Mouse (Mus musculus) left cerebral cortex, postnatal 14 days (tissue): ENCODE results near the gene Clpb. TPM values are rescaled to one million over a fixed set of nuclear protein-coding genes. Genes with fewer than 3 reads are reported as not detected.
A peak's percentile ranks its signal among the peaks of the same experiment; 100 is the strongest.

Experiments
- DNase-seq, 2 experiments: peaks; one replicate each; pipeline ENCODE4 v3.0.0; 2021 to 2022; ENCODE audit warnings: low spot score in 2 of 2, mixed read lengths in 1 of 2
- intact Hi-C: fragments of 180-260 bp; cut with DNase I; formaldehyde crosslinking; loops from one replicate; pipeline ENCODE4 v1.15.1; 2025
- total RNA-seq, 2 experiments: library from RNA; stranded (reverse); gene quantifications; 2 replicates each; pipeline ENCODE4 v1.2.3; 2021

Gene Clpb
- total RNA-seq, 2 experiments from 2014 or later, result 47.6 to 50.4 TPM

DNA sequence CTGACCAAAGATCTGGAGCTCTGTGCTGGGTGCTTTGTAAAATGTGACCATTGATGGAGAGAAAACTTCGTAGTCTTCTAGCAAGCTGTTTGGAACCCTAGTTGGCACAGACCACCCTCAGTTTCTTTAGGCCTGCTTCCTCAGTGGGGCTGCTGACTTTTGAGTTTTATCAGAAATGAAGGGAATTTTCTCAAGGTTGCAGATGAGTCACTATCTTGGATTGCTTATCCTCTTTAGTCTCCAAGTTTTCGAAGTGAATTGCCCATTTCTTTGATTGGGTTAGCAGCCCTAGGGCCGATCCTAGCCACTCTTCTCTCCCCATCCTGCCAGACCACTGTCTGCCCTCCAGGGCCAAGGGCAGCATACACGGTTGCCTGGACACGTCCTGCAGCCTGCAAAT is 39.3 kb downstream of the Clpb start:
- intact Hi-C loops, result no loop called here
- no peak for DNase-seq

DNA sequence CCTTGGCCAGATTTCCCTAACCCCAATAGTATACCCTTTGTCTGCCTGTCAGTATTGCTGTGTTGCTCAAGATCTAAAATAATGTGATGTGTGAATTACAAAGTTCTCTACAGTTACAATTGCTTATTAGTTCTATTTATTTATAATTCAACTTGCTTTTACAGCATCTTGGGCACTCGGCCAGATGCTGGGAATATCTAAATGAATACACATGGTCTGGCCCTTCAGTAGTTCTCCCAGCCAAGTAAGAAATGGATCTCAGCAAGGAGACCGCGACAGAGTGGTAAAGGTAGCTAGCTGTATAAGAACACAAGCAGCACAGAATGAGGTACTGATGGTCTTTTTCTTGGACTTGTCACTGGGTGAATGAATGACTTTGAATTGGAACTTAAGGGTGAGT is 46.2 kb downstream of the Clpb start:
- no peak for DNase-seq
- intact Hi-C loops, result no loop called here

DNA sequence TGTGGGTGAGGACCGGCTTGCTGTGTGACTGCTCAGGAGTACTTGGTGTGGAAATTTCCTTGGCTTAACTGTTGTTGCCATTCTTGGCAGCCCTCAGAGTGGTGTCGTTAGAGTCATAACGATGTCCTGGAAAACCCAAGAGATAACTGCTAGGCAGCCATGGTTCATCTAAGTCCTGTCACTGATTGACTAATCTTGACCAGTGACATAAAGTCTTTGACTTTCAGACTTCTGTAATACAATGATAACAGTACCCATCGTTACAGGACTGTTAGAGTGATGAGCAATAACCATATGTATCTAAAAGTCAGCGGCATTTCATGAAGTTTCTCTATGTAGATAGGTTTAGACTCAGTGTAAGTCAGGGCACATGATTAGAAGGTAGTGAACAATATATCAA is 46.8 kb downstream of the Clpb start:
- intact Hi-C loops, result no loop called here
- no peak for DNase-seq

DNA sequence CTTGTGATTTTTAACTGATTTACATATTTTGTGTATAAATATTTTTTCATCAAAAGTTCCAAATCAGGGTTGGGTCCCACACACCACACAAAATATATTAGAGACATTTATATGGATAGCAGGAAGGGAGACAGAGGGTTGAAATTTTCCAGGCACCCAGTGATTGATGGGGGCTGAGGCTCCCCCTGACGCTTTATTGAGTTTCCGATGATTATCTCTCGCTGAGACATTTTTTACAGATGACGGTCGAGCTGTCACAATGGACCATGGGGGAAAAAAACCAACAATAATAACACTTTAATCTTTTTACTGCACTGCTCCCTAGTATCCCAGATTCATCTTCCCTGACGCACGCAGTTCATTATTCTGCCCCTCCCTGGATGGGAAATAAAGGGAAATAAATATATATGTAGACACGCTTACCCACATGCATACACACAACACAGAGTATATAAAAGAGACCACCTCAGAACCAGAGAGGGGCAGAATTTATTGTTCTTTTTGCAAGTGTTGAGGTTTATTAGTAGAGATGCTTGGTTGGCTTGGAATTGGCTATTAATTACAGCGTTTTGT is 50.5 kb downstream of the Clpb start:
- intact Hi-C loops, result no loop called here

GRCm38 (mm10) chr7:101715041-101715551 is 51.7 kb downstream of the Clpb start:
- peak in 1 of 2 experiments; percentile 25 for DNase-seq
- intact Hi-C loops, result no loop called here

More for the DNA sequence above, 50.5 kb downstream of the Clpb start:
- no peak for DNase-seq

DNA sequence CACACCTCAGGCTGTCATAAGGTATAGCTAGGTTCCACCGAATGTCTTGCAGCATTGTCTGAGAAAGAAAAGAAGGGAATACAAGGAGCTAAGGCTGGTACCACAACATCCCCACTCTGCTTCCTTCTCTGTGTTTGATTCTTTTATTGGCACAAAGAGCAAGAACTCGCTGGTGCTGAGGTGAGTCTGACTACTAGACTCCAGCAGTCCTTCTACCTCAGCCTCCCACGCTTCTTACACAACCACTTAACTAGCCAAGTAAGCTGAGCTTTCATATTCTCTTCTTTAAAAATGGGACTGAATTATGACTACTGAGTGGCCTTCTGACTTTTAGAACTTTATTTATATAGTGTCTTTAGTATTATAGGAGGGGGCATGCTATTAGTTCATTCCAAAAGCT is 56.9 kb downstream of the Clpb start:
- intact Hi-C loops, result no loop called here
- DNase-seq, result no peak

DNA sequence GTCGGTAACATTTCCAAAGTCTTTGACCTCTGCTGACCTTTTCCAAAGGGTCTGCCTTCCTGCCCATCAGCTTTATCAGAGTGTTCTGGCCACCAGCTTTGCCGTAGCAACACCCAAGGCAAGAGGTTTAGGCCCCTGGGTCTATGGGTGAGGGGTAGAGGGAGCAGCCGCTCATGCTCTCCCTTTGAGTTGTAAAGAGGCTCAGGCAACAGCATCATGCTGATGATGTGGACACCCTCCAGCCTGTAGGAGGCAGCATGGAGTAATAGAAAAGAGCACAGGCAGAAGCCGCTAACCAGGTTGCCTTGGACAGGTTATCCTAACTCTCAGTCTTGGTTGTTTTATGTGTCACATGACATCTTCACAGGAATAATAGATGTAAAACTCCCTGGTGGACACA is 61.6 kb downstream of the Clpb start:
- intact Hi-C loops, result no loop called here
- DNase-seq, result peak; percentile 36 to 38

- intact Hi-C loops, result no loop called here
- DNase-seq, result no peak
Observed at GRCm38 (mm10) chr7:101726980-101727379, 63.5 kb downstream of the Clpb start.

DNA sequence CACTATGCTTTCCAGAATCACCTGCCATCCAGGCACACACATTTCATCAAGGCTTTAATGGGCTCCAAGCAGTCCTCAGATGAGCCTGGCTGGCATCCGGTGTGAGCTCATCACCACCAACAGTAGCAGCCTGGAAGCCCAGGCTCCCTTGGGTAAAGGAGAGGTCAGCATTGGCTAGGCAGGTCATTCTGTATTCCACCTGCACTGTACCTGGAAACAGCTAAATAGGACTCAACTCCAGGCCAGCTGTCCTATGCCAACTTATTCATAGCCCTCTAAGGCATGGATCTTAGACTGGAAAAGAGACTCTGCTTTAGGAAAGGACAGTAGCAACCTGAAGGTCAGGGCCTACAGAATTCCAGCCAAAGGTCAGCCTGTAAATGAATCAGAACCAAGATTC is 68.7 kb downstream of the Clpb start:
- intact Hi-C loops, result no loop called here
- no peak for DNase-seq

GRCm38 (mm10) chr7:101733042-101733441 is 69.6 kb downstream of the Clpb start:
- no peak for DNase-seq
- intact Hi-C loops, result no loop called here

DNA sequence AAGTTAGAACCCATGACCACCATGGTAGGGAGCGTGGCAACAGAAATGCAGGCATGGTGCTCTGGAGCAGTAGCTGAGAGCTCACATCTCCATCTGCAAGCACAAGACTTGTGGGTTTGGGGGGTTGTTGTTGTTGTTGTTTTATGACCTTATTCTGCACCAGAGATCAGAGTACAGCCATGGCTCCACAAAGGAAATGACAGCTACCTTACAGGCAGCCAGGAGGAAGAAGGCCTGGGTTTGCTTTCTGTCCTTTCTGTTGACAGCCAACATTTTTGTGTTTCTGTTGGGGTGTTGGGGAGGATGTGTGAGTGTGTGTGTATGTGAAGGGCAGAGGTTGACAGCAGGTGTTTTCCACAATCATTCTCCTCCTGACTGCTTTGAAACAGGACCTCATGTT is 71.9 kb downstream of the Clpb start:
- intact Hi-C loops, result no loop called here
- no peak for DNase-seq

GRCm38 (mm10) chr7:101737735-101738134 is 74.3 kb downstream of the Clpb start:
- intact Hi-C loops, result no loop called here
- DNase-seq, result no peak

GRCm38 (mm10) chr7:101739602-101740001 is 76.2 kb downstream of the Clpb start:
- intact Hi-C loops, result no loop called here
- DNase-seq, result no peak

DNA sequence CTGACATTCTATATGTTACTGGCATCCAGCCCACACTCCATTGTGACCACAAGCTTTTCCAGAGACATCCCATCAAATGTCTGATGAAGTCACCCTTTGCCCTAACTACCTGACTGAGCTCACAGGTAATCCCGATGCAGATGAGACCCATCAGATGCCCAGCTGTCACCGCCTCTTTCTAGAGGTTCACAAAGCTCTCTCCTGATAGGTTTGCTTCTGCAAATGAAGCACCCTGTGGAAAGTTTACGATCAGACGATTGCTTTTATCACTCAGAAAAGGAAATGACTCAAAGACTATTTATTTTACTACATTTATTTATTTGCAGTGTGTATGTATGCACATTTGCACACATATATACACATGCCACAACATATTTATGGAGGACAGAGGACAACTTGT is 80.1 kb downstream of the Clpb start:
- no peak for DNase-seq
- intact Hi-C loops, result no loop called here

- no peak for DNase-seq
- intact Hi-C loops, result no loop called here
Observed at GRCm38 (mm10) chr7:101746559-101747334, 83.3 kb downstream of the Clpb start.

DNA sequence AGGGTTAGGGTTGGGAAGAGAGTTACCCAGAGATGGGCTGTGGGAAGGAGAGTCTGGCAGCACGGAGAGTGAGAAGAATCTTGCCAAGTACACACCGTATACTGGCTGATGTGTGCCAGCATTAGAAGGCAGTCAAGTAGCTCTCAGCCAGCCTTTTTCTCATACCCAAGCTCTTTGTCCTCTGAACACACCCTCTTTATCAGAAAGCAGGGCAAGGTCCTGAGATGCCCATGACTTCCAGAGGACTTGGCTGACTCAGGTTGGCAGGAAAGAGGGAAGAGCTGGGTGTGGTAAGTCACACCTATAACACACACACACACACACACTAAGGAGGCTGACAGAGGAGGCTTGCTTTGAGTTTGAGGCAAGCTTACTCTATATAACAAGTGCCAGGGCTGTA is 86.8 kb downstream of the Clpb start:
- no peak for DNase-seq
- intact Hi-C loops, result no loop called here

- intact Hi-C loops, result no loop called here
- no peak for DNase-seq
Observed at GRCm38 (mm10) chr7:101752346-101752745, 88.9 kb downstream of the Clpb start.

DNA sequence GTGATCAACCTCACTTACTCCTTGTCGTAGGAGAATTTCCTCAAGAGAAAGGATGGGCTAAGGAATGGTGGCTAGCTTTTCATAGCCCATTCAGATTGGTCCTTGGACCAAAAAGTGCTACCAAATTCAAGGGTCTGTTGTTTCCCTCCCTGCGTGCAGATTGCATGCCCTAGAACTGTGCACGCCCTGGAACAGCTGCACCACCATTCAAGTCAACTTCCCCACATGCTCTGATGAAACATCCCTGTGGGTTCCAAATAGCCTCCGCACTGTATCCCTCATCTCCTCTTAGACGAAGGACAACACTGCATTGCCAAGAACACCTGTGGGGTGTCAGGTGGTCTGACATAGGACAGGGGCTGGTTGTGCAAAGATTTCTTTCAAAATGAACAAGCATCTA is 90.1 kb downstream of the Clpb start:
- intact Hi-C loops, result no loop called here
- no peak for DNase-seq

DNA sequence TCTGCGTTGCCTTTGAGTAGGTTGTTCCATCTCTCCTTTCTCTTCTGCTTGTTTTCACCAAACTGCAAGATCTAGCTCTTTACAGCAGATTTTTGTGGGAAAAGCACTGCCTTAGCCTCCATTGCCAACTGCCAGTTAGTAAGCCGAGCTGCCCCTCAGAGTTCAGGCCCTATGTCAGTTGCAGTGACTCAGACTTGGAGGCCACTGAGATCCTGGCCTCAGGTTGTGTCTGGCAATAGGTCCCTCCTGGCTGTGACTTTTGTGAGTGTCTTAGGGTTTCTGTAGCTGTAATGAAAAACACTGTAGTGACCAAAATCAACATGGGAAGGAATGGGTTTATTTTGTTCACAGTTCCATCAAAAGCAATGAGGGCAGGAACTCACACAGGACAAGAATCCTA is 91.0 kb downstream of the Clpb start:
- no peak for DNase-seq
- intact Hi-C loops, result no loop called here

GRCm38 (mm10) chr7:101755301-101755700 is 91.9 kb downstream of the Clpb start:
- intact Hi-C loops, result no loop called here
- DNase-seq, result no peak
